Mouse (Mus musculus) embryonic fibroblast, embryonic 13.5 days (primary cell): ENCODE measurements around the gene Trim21. TPM values are rescaled to one million over a fixed set of nuclear protein-coding genes. Genes with fewer than 3 reads are reported as not detected.

Experiments
- H3K27ac ChIP-seq: 2 replicates; pipeline ENCODE4 v1.5.1; 2012; ENCODE audit warnings: low read length, control low read depth, inconsistent platforms; ENCODE audit not compliant: insufficient read depth
- H3K4me1 ChIP-seq: 2 replicates; pipeline ENCODE4 v1.6.1; 2011; ENCODE audit warnings: low read length; ENCODE audit not compliant: control insufficient read depth, insufficient read depth
- H3K4me3 ChIP-seq: 2 replicates; pipeline ENCODE4 v1.5.1; 2011; ENCODE audit warnings: mild to moderate bottlenecking, control low read depth, low read length; ENCODE audit not compliant: insufficient read depth
- CTCF ChIP-seq: IDR thresholded peaks from 2 replicates; pipeline ENCODE4 v1.5.1; 2011; ENCODE audit warnings: mild to moderate bottlenecking, control low read depth, low read length, moderate library complexity, borderline replicate concordance; ENCODE audit not compliant: insufficient read depth
- POLR2A ChIP-seq: IDR thresholded peaks from 2 replicates; pipeline ENCODE4 v1.6.1; 2011; ENCODE audit warnings: low read depth, mild to moderate bottlenecking, control low read depth, low read length, moderate library complexity
- polyA plus RNA-seq: library from polyadenylated mRNA; stranded (reverse); fragments of >200 nt; gene quantifications from 2 replicates; pipeline ENCODE4 v1.2.4, GENCODE M21; 2011; ENCODE audit warnings: low read depth; ENCODE audit not compliant: missing spikeins, insufficient read length

Gene Trim21
- polyA plus RNA-seq, result 8.4 and 8.8 TPM in 2 replicates

DNA sequence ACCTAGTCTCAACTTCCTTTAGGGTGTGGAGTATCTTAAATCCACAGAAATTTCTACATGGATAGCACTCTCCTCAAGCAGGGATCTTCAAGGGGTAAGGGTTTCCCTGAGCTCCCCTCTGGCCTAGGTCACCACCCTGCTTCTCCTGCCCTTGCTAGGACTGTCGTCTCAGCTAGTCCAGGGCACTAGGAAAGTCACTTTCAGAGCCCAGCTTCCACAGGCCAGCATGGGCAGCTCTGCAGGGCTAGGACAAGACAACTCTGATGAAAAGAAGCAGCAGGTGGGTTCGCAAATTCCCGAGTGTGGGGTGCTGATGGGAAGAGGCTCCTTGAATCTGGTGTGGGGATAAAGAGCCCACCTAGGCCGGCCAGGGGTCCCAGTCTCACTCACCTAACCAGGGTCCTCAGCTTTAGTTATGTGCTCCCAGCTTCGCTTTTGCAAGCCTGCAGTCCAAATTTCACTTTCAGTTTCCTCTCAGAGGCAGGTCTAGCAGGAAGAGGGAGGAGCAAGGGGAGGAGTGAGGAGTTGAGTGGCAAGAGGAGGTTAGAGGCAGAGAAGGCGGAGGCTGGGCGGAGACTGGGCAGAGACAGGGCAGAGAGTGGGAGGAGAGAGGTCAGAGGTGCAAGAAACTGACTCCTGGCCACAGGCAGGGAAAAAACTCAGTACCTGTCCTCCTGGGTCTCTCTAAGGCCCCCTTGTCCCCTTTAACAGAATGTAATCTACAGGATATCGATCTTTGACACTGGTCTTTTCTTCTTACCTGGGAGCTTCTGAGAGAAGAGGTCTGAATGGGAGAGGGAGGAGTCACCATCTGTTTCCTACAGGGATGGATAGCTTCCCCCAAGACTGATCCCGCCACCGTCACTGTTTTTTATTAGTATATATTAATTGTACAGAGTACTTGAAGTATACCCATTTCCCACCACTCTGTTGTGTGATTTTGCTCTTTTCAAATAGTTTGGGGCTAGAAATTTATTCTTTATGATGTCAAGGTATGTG is at the start of gene Trim21:
Trim21 (minus strand) TSS at position 488 of the 999 bp plus-strand sequence.
- H3K27ac ChIP-seq, result no peak within 1 kb of the TSS
- peaks cover 3% of the 10 kb centered on the region; the same call in 1 of the 2 replicates for H3K4me1 ChIP-seq
- TF ChIP-seq CTCF (no peak), POLR2A (peak; percentile 68)
- H3K4me3 ChIP-seq, result peak within 1 kb of the TSS; percentile 87

- Histone ChIP-seq H3K4me3 (no peak within 1 kb of the TSS), H3K27ac (no peak within 1 kb of the TSS), H3K4me1 (no peaks in the 10 kb centered on the region)
- TF ChIP-seq CTCF (no peak), POLR2A (no peak)
Measured at GRCm38 (mm10) chr7:102597378-102598031, 32.2 kb upstream of the Trim21 start, which contains the start of gene Olfr552. TSS of gene Olfr552 (plus strand) at chr7:102597770.

DNA sequence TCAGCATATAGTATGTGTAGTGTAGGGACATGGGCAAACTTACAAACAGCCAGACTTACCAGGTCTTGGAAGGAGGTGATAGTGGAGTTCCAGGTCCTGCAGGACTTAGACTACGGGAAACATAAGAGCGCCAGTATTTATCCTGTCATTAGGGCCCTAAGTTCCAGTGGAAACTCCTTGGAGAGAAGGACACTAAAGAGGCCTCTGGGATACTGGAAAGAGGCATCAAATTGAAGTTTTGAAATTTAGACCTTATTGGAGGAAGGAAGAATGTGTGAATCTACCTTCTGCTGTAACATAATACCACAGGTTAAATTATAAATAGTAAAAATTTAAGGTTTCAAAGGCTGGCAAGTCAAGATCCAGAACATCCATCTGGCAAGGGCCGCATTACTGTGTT is 26.5 kb upstream of the Trim21 start, which contains the start of gene Olfr551:
Olfr551 (minus strand) TSS at position 101 of the 400 bp plus-strand sequence.
- TF ChIP-seq CTCF (no peak), POLR2A (no peak)
- no peak within 1 kb of the TSS for H3K27ac ChIP-seq
- no peak within 1 kb of the TSS for H3K4me3 ChIP-seq
- no peaks in the 10 kb centered on the region for H3K4me1 ChIP-seq

DNA sequence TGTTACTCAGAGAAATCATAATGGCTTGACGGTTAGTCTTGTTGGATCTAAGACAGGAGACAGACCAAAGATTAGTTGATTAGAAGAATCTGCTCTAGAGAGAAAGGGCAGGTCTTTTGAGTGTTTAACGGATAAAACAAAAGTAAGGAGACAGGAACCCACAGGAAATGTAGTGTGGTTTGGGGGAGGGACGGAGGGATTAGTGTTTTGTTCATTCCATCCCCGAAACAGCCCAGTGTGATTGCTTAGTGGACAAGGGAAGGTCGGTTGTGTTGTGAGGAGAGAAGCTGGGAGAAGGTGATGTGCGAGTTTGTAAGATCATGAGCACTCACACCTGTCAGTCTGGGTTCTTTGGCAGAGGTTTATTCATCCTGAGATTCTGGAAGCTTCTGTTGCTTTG is 10.7 kb upstream of the Trim21 start:
- Histone ChIP-seq H3K4me1 (no peaks in the 10 kb centered on the region), H3K27ac (no peak overlapping the region), H3K4me3 (no peak overlapping the region)
- TF ChIP-seq POLR2A (no peak), CTCF (no peak)

DNA sequence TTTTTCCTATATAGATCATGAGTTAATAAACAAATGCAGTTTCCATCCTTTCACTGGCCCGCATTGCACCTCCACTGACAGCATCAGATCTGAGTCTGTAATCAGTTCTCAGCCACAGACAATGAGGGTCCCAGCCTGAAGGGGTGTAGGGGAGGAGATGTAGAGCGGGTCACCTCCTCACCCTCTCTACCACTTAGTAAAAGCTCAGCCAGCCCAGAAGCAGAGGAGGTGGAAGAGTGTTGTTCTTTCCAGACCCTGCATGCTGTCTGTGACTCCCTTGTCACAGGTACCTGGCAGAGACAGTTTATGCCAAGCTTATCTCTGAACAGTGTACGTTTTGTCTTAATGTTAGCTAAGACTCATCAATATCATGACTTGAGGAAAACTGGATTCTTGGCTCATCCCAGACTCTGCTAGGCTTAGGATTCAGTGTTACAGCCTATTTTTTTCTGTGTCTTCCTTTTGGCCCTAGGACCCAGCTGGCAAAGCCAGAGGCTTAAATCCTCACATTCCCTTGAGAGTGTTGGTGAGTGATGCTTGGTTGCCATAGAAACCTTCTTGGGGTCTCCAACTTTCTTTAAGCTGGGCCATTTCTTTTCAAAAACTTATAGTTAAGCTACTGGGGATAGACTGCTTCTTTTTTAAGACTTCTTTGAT is 8.0 kb upstream of the Trim21 start:
- TF ChIP-seq POLR2A (no peak), CTCF (no peak)
- Histone ChIP-seq H3K27ac (no peak overlapping the region), H3K4me1 (no peaks in the 10 kb centered on the region)

DNA sequence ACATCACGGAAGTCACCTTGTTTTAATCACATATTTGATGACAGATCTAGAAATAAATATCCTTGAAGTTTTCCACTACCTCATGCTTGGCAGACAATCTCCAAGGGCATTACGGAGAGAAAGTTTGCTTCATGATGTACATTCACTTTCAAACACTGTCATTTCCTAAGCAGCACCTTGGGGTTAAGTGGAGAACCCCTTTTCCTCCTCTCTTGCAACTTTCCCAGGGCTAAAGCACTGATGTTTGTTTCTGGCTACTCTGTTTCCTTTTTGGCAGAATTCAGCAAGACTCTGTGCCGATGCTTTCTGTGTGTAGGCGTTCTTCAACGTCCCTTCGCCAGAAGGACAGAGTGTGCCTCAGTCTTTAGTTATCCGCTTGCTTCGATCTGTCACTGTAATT is 5.9 kb upstream of the Trim21 start, which contains the start of gene Olfr550:
Olfr550 (plus strand) TSS at position 301 of the 400 bp plus-strand sequence.
- TF ChIP-seq CTCF, result no peak

More for the DNA sequence above, 8.0 kb upstream of the Trim21 start:
- no peak overlapping the region for H3K4me3 ChIP-seq

DNA sequence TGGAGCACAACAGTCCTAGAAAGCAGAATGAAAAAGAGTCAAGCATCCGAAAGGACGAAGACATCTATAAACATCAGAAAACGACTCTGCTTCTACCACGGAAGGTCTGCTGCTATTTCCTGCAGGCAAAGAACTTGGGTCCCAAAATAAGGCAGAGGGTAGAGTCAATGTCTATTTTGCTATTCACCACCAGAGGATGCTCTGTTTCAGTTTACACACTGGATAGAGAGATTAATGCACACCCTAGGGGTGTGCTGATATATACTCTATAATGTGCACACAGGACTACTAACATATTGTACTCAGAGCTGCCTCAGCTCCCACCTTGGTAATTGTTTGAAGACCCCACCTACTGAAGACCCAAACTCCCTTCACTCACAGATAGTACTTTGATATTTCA is 933 bp upstream of the Trim21 start:
- Histone ChIP-seq H3K27ac (no peak overlapping the region), H3K4me3 (no peak overlapping the region), H3K4me1 (peaks cover 3% of the 10 kb centered on the region; the same call in 1 of the 2 replicates)
- TF ChIP-seq POLR2A, result no peak
- TF ChIP-seq CTCF, result no peak

More for the DNA sequence above, 5.9 kb upstream of the Trim21 start, which contains the start of gene Olfr550:
- Histone ChIP-seq H3K4me3 (no peak within 1 kb of the TSS), H3K27ac (no peak within 1 kb of the TSS), H3K4me1 (no peaks in the 10 kb centered on the region)

DNA sequence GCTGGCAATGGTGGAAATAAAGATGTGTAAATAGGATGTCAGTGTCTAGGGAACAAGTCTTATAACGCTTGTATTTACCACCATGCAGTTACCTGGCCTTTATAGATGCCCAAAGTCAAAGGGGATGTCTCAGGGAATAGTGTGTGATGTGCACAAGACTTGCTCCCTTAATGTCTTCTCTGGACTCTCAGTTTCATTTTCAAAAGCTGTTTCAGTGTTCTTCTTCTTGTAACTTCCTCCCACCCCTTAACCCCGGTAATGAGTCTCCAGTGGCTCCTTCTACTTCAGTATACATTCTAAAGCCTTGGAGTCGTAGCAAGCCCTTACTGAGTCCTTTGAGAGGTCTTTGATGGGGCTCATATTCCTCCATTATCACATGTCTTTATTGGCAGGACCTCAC is 12.0 kb downstream of the Trim21 start:
- H3K4me3 ChIP-seq, result no peak overlapping the region
- H3K27ac ChIP-seq, result no peak overlapping the region
- no peaks in the 10 kb centered on the region for H3K4me1 ChIP-seq
- TF ChIP-seq CTCF, result no peak
- no peak for TF ChIP-seq POLR2A

DNA sequence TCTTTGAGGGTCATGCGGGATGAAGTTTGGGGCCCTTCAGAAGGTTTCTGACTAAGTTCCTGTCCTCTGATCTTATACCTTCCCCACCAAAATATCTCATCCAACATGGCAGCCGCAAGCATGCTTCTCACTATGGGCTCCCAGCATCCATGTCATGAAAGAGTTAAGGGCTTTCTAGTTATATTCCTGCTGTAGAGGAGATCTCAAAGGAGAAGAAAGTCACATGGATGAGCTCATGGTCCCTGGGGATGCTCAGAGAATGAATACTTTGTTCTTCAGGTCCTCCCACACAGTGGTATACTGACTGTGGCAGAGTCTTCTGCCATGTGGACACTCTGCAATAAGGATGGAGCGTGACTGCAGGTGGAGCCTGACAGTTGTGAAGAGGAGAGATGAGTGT is 15.7 kb downstream of the Trim21 start, which contains the start of gene Olfr549:
Olfr549 (plus strand) TSS at position 301 of the 400 bp plus-strand sequence.
- H3K4me1 ChIP-seq, result no peaks in the 10 kb centered on the region
- H3K4me3 ChIP-seq, result no peak within 1 kb of the TSS
- no peak for TF ChIP-seq CTCF
- no peak for TF ChIP-seq POLR2A
- no peak within 1 kb of the TSS for H3K27ac ChIP-seq
